Mouse (Mus musculus) hematopoietic stem cell, adult 5-6 weeks (primary cell): Measurements from ENCODE around the gene Pik3r3. TPM values are rescaled to one million over a fixed set of nuclear protein-coding genes. Genes with fewer than 3 reads are reported as not detected.

ENCODE experiments used
- ATAC-seq, 2 experiments: fragments of 125-278 bp in 1 of 2; replicated peaks in 1 of 2; 2 replicates each; pipeline ENCODE4 v1.8.0; 2016 to 2017; ENCODE audit warnings: inconsistent platforms in 2 of 2, mild to moderate bottlenecking in 2 of 2, moderate number of reproducible peaks in 2 of 2, low read depth in 1 of 2, moderate TSS enrichment in 1 of 2; ENCODE audit not compliant: low FRiP score in 2 of 2, poor library complexity in 2 of 2, severe bottlenecking in 2 of 2, insufficient read depth in 1 of 2, low TSS enrichment in 1 of 2
- total RNA-seq: library from RNA; stranded (forward); fragments of 172-1452, 232-1000 nt; gene quantifications from 2 replicates; pipeline ENCODE4 v1.2.3, GENCODE M21; 2017

Gene Pik3r3
- total RNA-seq = 0.75 and 3.7 TPM in 2 replicates

- ATAC-seq = peak; percentile 99
Observed at GRCm38 (mm10) chr4:116221140-116221851, at the start of gene Pik3r3. Pik3r3 (plus strand) TSS chr4:116221618.

GRCm38 (mm10) chr4:116173072-116173471, 48.3 kb upstream of the Pik3r3 start, which contains the start of the genes 1700042G07Rik and Gm49337:
1700042G07Rik (plus strand) TSS chr4:116173372.
Gm49337 (plus strand) TSS chr4:116173384.
- no peak for ATAC-seq

GRCm38 (mm10) chr4:116173752-116174151, 47.7 kb upstream of the Pik3r3 start:
- no peak for ATAC-seq

GRCm38 (mm10) chr4:116174466-116175116, 46.8 kb upstream of the Pik3r3 start:
- no peak for ATAC-seq

GRCm38 (mm10) chr4:116175136-116175535, 46.3 kb upstream of the Pik3r3 start:
- ATAC-seq = no peak

- ATAC-seq = no peak
Observed at GRCm38 (mm10) chr4:116175711-116176542, 45.5 kb upstream of the Pik3r3 start.

GRCm38 (mm10) chr4:116176543-116176988, 44.9 kb upstream of the Pik3r3 start:
- ATAC-seq = peak; percentile 68 to 75

GRCm38 (mm10) chr4:116177140-116177539, 44.3 kb upstream of the Pik3r3 start:
- ATAC-seq = no peak; a peak in 3 of 4 replicates

GRCm38 (mm10) chr4:116182079-116182478, 39.3 kb upstream of the Pik3r3 start:
- ATAC-seq = no peak

- no peak for ATAC-seq
Observed at GRCm38 (mm10) chr4:116182745-116183144, 38.7 kb upstream of the Pik3r3 start.

- ATAC-seq = no peak
Observed at GRCm38 (mm10) chr4:116185083-116185482, 36.3 kb upstream of the Pik3r3 start.

- ATAC-seq = peak; percentile 77 to 91; a peak in 3 of 4 replicates
Observed at GRCm38 (mm10) chr4:116192286-116192835, 29.1 kb upstream of the Pik3r3 start.

- no peak for ATAC-seq
Observed at GRCm38 (mm10) chr4:116193583-116194383, 27.6 kb upstream of the Pik3r3 start.

GRCm38 (mm10) chr4:116198422-116198821, 23.0 kb upstream of the Pik3r3 start:
- no peak for ATAC-seq

GRCm38 (mm10) chr4:116204422-116204821, 17.0 kb upstream of the Pik3r3 start:
- ATAC-seq = no peak

- ATAC-seq = no peak
Observed at GRCm38 (mm10) chr4:116206531-116206930, 14.9 kb upstream of the Pik3r3 start.

- no peak for ATAC-seq
Observed at GRCm38 (mm10) chr4:116208891-116209290, 12.5 kb upstream of the Pik3r3 start.
